Mouse (Mus musculus) spleen, postnatal 14 days (tissue): ENCODE data around the gene Bok.
"Not testable (repeated sequence)": the region's sequence is repeated elsewhere in the genome, so short reads cannot be mapped to it uniquely, and the experiment has no call there.

Experiments used
- DNase-seq, 2 experiments: peaks; one replicate each; pipeline ENCODE4 v3.0.0; 2021 to 2022; ENCODE audit warnings: low spot score in 2 of 2

Gene Bok

DNA sequence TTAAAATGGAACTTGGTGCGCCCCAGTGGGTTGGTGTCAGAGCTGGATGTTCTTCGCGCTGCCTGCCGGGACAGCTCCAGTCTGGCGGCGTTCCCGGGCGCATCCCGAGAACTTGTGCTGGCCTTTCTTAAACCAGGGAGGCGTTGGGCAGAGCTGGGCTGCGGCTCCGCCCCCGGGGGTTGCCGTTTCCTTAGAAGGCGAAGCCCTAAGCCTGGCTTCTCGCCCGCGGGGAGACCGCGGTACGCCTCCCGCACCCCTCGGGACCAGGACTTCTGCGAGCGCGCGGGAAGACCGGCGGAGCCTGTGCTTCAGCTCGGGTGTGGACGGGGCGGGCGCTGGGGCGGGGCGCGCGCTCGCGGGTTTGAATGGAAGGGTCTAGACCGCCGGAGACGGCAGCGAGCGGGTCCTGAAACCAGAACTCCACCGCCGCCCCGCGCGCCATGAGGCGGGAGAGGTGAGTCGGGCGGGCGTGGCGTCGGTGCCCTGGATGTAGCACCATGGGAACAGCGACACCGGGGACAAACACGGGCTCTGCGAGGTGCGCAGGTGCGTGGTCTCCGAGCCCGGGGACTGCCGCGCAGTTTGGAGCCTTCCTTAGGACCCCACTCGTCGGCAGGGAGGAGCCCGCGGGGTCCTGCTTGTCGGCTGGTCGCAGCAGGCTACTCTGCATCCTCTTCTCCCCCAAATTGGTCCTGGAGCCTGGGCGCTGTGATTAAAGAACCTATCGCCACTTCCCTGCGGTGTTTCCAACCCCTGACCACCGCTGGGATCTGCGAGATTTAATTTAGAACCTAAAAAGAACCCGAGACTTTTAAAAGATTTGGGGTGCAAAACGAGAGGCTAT is at the start of gene Bok:
TSS of gene Bok (plus strand) at position 260 of the 844 bp plus-strand sequence.
- DNase-seq = no peak

DNA sequence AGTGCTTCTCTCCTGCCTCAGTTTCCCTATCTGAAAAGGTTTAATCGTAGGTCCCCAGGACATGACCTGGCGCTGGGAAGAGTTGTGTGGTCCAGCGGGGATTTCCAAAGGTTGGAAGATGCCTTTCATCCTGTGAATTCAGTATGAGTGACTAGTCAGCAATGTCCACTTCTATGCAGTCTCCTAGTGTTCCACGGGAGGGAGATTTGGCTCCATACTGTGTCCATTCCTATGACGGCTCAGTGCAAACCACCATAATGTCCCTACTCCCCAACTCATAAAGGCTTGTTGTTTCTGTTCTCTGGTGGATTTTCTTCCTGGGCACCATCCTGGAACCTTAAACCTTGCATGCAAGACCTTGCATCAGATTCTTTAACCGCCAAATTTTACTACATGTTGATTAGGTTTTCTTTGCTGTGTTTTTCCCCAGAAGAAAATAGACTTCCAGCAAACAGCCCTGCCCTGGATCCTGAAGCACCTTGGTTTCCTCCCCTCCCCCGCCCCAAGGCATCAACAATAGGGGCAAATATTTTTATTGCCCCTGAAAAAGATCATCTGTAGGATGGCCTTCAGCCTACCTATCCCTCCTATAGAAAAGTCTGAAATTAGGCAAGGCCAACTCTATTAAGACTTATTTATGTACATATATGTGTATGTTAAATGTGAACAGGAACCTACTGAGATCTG is 49.1 kb upstream of the Bok start:
- DNase-seq = no peak

DNA sequence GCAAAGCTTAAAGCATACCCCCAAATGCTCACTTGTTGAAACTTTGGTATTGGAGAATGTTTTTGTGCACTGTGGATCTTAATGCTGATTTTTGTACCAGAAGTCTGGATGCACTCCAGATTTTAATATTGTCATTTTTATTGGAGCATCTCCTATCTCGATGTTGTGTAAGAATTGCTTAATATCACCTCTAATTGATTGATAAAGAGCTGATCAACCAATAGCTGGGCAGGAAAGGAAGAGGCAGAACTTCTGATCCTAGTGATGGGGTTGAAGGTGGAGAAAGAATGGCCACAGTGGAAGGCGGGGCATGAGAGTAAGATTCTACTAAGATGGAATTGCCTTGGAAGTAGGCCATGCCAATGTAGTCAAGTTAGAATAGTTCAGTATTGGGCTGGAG is 43.5 kb upstream of the Bok start:
- DNase-seq = no peak

DNA sequence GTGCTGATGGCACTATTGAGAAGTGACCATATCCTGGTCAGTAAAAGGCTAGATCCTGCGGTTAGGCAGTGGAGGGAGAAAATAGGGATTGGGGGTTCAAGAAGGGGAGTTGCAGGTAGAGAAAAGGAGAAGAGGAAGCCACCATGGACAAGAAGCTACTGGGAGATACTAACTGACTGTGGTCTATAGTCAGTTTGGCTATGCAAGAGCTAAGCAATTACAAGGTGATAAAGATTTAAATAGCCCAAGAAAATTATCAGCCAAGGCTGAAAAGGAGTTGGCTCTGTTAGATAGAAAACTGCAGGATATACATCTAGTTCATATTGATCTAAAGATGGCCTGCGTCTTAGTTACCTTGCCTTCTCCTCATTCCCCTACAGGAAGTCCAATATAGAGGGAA is 42.8 kb upstream of the Bok start:
- no peak for DNase-seq

DNA sequence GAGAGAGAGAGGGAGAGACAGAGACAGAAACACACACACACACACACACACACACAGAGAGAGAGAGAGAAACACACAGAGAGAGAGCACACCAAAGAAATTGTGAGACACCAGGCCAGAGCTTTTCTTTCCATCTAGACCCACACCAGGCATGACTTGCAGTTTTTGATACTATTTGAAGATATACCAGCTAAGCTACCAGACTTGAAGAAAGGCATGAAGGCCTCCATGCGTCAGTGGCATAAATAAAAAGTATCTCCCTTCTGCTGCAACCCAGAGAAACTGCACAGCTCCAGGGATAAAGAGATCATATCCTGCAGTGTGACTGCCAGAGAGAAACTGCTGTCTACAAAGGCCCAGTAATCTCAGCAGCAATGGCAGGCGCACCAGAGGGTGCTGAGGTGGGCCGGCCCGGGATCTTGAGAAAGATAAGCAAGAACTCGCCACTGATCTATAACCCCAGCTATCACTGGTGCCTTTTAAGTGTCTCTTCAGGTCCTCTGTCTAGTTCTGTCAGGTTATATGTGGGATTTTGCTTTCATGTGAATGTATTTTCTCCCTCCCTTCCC is 35.8 kb upstream of the Bok start:
- DNase-seq = no peak

DNA sequence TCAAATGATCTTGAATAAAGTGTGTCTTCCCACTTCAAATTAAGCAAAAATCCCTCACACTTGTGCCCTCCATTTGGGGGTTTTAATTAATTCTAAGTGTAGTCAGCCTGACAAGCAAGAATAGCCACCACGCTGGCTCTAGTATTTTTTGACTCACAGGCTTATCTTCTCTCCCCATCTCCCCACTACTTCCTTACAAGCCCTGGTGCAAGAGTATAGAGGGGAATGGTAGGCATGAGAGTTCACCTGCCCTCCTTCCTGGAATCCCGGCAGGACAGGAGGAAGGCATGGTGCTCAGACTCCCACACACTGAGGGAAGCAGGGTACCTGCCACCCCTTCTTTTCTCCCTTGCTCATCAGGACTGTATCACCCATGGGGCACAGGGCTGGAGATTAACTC is 31.2 kb upstream of the Bok start:
- no peak for DNase-seq

DNA sequence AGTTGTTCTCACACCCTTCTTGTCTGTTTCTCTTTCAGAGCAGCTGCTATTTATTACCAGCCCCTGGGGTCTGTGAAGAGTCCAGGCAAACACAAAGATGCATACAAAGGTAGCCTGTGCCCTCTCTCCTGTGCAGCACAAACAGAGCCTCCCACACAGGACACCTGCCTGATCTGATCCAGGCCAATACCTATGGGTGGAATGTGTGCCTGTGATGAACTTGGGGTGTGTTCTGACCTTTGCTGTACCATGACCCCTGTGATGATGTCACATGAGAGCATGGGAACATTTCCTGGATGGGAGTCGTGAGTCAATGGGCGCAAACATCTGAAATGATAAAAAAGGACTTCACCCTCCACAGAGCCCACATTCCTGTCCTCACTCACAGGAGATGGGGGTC is 30.7 kb upstream of the Bok start:
- no peak for DNase-seq

DNA sequence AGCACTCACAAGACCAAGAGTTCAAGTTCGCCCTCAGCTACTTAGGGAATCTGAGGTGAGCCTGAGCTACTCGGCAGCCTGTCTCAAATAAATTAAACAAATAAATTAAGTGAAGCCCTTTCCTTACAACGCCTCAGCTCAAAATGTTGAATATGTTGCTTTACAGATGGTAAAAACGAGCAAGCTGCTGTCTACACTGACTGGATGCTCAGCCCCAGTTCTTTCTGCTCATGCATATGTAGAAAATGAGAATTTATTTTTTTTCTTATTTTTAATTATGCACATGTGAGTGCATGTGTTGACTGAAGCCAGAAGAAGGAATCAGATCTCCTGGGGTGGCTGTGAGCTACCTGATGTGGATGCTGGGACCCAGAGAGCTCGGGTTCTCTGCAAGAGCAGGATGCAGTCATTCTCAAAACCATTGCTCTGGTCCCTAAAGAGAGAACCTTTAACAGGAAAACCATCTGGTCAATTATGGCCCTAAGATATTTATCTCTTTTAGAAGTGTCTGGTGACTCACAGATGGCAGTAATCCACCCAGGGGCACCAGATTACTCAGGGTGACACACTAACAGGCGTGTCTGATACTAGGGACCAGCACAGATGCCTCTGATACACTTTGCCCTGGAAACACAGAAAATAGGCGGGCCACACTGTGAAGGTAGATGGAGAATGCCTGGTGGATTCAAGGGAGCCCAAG is 29.0 kb upstream of the Bok start:
- DNase-seq = no peak

DNA sequence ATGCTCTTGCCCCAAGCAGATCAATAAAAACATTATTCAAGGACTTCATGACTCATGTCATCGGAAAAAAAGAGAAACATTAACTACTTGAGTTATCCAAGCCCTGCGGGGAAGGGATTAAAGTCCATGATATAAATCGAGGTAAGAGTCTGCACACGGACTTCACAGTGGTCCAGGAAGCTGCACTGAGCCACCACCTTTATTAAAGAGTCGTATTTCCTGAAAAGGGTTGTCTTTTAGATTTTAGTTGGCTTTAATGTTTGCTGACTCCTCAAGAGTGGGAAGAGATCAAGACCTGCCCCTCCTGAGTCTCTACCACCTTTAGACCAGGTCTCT is 28.5 kb upstream of the Bok start:
- DNase-seq = no peak

DNA sequence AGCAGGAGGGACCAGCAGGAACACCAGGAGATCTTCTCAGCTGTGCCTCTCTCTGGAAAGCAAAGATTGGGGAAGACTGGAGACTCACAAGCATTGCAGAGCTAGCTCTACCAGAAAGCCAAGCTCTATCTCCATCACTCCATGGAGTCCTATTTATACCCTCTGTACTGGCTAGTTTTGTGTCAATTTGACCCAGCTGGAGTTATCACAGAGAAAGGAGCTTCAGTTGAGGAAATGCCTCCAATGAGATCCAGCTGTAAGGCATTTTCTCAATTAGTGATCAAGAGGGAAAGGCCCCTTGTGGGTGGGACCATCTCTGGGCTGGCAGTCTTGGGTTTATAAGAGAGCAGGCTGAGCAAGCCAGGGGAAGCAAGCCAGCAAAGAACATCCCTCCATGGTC is 26.9 kb upstream of the Bok start, which contains the start of gene Stk25:
TSS of gene Stk25 (minus strand) at position 101 of the 400 bp plus-strand sequence.
- DNase-seq = not testable (repeated sequence)

DNA sequence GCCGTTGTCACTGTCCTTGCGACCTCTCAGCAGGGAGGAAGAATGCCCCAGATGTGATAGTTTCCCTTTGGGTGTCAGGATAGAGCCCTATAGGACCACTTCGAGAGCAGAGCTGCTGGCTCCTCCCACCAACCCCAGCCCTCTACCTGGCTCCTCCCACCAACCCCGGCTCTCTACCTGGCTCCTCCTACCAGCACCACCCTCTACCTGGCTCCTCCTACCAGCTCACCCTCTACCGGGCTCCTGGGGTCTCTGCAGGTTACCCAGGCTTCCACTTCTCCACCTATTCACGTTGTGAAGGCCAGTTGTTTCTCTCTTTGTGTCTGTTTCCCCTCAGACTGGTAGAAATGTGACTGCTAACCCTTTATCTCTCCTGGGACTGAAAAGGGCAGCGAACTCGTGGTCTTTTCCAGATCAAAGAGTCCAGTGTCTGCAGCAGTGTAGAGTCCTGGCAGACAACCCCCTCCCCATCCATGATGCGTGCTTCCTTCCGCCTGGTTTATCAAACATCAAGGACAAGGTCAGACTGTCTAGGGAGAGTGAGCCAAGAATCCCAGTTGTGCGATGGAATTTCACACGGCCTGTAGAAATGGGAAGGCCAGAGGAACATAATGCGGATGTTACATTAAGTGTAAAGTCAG is 17.6 kb upstream of the Bok start:
- DNase-seq = peak in 1 of 2 experiments; percentile 31

DNA sequence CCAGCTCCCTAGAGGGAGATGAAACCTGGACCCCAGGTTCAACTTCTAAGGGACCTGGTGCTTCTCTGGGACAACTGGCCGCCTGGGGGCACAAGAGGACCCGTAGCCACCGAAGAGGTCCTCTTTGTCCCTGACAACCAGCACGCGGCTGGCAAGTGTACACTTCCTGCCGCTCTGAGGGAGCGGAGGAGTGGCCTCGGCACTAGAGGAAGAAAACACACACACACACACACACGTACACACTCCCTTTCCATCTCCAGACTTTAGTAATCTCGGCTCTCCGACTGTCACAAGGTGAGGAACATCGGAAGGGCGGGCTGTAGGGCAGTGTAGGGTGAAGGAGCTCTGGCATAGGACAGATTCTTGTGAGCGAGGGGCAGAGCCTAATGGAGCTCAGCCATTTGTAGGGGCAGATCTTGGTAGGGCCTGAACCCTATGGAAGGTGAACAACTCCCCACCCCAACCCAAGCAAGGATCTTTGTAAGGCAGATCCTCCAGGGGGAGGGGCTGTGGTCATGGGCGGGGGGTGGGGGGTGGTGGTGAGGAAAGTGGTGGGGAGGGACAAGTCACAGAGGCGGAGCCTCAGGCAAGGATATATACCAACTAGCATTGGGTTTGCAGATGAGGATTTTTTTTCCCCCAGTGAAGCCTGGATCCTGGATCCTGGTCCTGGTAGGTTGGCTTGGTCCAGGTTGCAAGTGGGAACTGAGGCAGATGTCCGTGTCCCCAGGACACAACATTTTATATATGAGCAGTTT is 16.5 kb upstream of the Bok start:
- DNase-seq = peak; percentile 34 to 49

DNA sequence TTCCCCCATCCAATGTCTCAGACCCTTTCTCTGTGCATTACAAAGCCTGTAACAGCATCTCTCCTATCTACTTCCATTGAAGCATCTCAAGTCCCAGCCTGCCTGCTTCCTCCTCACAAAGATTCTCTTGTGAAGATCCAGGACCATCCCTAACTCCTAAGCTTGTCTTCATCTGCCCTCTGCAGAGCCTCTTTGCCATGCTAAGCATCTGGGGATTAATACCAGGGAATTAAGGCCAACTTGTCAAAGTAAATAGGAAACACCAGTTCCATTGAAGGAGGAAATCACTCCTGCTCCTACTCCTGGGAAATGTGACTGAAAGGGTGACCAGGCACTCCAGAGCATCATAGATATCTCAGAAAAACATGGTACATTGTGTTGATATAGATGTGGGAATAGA is 15.5 kb upstream of the Bok start:
- DNase-seq = no peak

DNA sequence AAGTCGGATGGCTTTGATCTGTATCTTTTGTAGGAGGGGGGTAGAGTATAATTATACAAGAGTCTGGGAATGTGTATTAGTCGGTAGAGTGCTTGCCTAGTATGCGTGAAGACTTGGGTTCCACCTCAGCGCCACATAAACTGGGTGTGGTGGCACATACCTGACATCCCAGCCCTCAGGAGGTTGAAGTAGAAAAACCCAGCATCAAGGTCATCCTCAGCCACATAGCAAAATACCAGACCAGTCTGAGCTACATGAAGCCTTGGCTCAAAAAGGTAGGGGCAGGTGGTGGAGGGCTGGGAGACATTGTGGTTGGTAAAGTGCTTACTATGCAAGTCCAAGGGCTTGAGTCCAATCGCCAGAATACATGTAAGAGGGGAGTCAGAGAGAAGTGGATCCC is 12.8 kb upstream of the Bok start:
- no peak for DNase-seq

DNA sequence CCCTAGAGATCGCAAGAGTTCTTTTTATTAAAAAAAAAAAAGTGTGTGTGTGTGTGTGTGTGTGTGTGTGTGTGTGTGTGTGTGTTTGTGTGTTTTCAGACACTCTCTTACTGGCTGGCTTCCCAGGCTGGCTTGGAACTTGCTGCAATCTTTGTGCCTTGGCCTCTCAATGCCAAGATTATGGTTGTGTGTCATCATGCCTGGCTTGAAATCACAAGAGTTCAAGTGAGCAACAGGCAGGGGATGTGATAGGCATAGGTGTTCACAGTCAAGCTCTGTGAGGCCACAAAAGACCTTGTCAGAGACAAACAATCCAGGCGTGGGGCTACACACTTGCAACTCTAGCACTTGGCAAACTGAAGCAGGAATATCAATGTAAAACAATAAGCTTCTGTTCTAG is 7.1 kb upstream of the Bok start:
- no peak for DNase-seq

DNA sequence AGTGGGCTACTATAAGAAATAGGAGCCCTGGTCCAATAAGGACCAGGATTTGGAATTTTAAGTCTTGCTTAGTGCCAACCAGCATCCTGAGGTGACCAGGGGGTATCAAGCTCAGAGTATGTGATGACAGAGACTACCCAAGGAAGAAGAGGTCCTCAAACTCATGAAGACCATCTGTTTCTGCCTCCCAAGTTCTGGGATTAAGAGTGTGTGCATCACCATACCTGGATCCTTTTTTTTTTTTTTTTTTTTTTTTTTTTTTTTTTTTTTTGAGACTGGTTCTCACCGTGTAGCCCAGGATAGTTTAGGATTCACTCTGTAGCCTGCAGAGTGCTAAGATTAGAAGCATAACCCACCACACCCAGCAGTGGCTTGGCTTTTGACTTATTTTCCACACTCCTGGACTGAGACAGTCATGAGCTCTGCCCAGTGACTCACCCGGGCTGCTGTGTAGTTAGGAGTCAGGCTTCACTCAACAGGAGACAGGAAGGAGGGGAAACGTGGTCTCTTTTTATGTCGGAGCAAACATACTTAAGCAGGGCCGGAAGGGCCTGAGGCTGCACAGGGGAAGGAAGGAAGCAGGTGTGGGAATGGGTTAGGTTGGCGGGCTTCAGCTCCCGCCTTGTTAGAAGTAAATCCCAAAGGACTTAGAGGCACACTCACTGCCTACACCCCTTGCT is 5.4 kb upstream of the Bok start:
- no peak for DNase-seq

DNA sequence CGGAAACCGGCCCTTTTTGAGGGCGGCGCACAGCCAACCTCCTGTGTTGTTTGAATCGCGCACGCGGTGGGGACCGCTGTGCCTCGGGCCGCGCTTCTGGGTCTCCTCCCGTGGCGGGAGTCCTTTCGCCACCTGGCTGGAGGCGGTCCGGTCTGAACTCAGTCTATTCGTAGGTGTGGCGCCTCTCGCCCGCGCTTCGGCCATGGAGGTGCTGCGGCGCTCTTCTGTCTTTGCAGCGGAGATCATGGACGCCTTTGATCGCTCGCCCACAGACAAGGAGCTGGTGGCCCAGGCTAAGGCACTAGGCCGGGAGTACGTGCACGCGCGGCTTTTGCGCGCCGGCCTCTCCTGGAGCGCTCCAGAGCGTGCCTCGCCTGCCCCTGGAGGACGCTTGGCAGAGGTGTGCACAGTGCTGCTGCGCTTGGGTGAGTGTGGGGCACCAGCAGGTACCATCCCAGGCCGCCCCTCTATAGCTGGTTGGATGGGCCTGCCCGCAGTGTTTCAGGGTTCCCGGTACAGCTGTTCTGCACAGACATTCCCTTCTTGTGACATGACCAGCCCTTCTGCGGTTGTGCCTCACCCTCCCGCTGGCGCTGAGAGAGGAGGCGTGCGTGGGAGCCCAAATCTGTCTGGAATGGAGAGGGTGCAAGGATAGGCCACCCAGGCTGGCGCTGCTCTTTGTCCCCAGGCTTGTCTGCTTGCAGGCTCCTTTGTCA is 943 bp downstream of the Bok start:
- DNase-seq = no peak

DNA sequence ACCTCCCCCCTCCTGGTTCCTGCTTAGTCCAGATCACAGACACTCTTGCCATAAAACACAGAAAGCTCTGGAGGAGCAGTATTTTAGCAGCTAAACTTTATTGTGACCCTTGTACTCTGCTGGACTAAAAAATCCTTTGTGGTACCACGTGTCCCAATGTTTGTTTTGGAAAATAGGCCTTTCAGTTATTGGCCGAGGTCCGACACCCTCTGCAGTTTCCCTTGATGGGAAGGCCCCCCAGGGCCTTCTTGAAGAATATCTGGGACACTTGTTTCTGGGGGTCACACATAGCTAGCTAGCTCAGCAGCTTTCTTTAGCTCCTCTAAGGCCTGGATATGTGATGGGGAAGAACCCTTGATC is 1.5 kb downstream of the Bok start:
- DNase-seq = no peak

DNA sequence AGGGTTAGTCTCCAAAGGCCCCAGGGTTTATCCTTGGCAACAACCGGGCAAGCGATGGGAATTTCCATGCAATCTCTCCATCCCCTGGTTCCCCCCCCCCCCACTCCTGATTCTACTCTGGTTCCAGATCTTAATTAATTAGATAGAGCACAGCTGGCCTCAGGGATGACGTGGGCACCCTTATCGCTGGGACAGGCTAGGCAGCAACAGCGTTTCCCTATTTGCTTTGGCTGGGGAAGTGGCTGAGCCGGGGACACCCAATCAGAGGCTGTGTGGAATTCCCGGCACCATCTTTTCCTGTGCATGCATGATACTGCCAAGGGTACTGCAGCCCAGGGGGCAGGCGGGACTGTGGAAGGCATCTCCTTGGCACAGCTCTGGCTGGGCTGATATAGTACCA is 2.7 kb downstream of the Bok start:
- DNase-seq = no peak

DNA sequence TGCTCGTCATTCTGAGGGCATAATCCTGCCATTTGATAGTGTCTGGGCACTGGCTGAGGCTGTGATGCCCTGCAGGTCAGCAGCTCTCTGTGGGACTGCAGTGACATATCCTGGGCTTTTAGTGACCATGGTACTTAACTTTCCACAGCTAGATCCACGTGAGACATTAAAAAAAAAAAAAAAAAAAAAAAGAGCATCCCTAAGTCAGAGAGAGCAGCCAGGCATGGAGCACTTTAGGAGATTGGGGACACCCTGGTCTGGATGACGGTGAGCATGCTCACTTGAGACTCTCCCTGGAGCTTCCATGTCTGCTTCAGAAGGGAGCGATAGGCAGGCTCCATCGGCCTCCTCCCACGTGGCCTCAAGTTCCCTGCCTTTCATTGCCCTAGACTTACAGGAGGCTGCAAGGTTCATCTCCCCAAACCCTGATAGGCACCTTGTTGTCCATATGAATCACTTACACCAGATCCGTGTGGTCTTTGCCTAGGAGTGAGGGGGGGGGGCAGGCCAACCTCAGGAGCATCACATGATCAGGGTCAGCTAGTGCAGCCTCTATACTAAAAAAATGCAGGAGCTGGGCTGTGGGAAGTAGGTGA is 4.5 kb downstream of the Bok start:
- DNase-seq = no peak
